Mouse (Mus musculus): Measurements from ENCODE around the gene Tanc1. TPM values are rescaled to one million over a fixed set of nuclear protein-coding genes. Genes with fewer than 3 reads are reported as not detected.

The Tanc1 gene
- polyA plus RNA-seq, 1 experiment from 2014 or later, result 23.6 TPM

DNA sequence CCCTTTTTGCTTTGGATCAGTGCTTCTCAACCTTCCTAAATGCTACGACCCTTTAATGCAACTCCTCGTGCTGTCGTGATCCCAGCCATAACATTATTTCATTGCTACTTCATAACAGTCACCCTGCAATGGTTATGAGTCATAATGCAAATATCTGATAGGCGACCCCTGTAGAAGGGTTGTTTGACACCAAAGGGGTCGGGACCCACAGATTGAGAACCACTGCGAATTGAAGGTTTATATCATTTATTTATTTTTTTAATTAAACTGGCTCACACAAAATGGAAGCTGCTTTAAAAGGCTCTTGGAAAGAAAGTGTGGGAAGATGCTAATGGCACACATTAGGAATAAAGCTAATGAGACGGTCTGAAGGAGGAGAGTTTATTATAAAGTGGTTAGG lies 7.2 kb downstream of the Tanc1 start:
- H3K4me2 ChIP-seq, result no peak overlapping the region
- ATAC-seq (ENCODE audit: low FRiP score), result no peak
- H3K4me3 ChIP-seq (replicated peaks), result no peak overlapping the region
- WGBS, result 88% methylated on average over 7 of the region's 7 CpGs
- peaks cover 10% of the 10 kb centered on the region; the same call in 1 of the 2 replicates for H3K4me1 ChIP-seq
- no peak overlapping the region for H3K27ac ChIP-seq
- no peaks in the 10 kb centered on the region for H3K9me3 ChIP-seq
- H3K9ac ChIP-seq, result no peak overlapping the region
- H3K36me3 ChIP-seq (replicated peaks), result no peaks in the 10 kb centered on the region
- H3K27me3 ChIP-seq, result no peaks in the 10 kb centered on the region

DNA sequence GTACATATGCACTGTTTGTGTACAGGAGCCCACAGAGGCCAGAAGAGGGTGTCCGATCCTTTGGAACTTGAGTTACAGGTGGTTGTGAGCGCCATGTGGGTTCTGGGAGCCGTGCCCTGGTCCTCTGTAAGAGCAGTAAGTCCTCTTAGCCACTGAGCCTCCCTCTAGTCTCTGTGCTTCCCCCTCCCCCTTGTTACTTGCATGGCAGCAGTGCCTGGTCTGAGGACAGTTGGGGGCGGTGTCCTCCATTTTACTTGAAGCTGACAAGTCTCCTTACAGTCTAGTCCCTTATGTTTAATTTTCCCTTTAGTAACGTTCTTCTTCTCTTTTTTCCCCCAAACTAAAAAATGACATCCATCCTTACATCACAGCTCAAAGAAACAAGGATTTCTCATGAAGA lies 8.8 kb downstream of the Tanc1 start:
- Histone ChIP-seq H3K27me3 (no peaks in the 10 kb centered on the region), H3K9ac (no peak overlapping the region)

DNA sequence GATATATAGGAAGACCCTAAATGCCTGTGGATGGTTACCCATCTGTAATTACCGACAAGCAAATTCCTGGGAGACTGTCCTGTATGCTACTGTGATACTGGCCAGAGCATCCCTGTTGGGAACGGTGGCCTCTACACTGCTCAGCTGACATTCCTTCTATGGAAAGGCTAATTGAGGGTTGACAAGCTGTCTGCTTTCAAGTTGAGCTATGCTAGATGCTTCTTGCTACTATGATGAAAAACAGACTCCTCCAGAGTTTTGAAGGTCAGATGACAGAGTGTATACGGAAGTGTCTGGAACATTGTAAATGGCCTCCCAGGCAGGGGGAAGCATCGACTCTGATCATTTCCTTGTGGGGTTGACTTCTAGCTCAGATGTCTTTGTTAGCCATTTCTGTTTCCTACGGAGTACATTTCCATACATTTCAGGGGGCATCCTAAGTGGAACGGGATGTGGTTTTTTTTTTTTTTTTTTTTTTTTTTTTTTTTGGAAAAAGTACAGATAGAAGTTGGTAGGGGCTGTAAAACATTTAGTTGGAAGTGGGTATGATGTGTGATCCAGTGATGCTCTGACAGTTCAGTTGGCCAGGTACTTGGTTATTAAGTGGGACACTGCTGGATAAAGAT lies 10.8 kb downstream of the Tanc1 start:
- no peak overlapping the region for H3K4me3 ChIP-seq (replicated peaks)
- no peak overlapping the region for H3K4me2 ChIP-seq
- no peak overlapping the region for H3K9ac ChIP-seq
- H3K27ac ChIP-seq, result no peak overlapping the region
- no peaks in the 10 kb centered on the region for H3K27me3 ChIP-seq
- peaks cover 6% of the 10 kb centered on the region; the same call in 1 of the 2 replicates for H3K4me1 ChIP-seq
- ATAC-seq (ENCODE audit: low FRiP score), result no peak
- H3K36me3 ChIP-seq (replicated peaks), result no peaks in the 10 kb centered on the region
- H3K9me3 ChIP-seq, result no peaks in the 10 kb centered on the region
- 70% methylated on average over 6 of the region's 6 CpGs for WGBS

More for the DNA sequence above, 8.8 kb downstream of the Tanc1 start:
- no peak overlapping the region for H3K27ac ChIP-seq
- no peaks in the 10 kb centered on the region for H3K36me3 ChIP-seq (replicated peaks)
- no peak overlapping the region for H3K4me2 ChIP-seq
- WGBS, result 88% methylated on average over 5 of the region's 5 CpGs
- H3K4me1 ChIP-seq, result no peaks in the 10 kb centered on the region
- no peak overlapping the region for H3K4me3 ChIP-seq (replicated peaks)
- no peak for ATAC-seq (ENCODE audit: low FRiP score)
- no peaks in the 10 kb centered on the region for H3K9me3 ChIP-seq

DNA sequence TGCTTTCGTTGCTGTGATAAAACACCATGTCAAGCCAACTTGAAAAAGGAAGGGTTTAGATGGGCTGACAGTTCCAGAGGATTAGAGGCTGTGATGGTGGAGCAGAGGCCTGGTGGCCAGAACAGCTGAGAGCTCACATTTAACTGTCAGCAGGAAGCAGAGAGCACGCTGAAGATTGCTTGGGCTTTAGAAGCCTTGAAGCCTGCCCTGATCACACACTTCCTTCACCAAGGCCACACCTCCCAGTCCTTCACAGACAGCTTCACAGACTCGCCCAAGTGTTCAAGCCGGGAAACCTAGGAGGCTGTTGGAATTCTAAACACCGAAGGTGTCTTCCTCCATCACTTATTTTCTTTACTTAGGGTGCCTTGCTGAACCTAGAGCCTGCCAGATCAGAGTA lies 12.0 kb downstream of the Tanc1 start:
- Histone ChIP-seq H3K27ac (no peak overlapping the region), H3K9me3 (no peaks in the 10 kb centered on the region), H3K4me3 (replicated peaks) (no peak overlapping the region), H3K36me3 (replicated peaks) (no peaks in the 10 kb centered on the region), H3K4me2 (no peak overlapping the region), H3K4me1 (peaks cover 6% of the 10 kb centered on the region; the same call in 1 of the 2 replicates), H3K27me3 (no peaks in the 10 kb centered on the region), H3K9ac (no peak overlapping the region)
- no peak for ATAC-seq (ENCODE audit: low FRiP score)
- WGBS, result 80% methylated on average over 5 of the region's 5 CpGs

DNA sequence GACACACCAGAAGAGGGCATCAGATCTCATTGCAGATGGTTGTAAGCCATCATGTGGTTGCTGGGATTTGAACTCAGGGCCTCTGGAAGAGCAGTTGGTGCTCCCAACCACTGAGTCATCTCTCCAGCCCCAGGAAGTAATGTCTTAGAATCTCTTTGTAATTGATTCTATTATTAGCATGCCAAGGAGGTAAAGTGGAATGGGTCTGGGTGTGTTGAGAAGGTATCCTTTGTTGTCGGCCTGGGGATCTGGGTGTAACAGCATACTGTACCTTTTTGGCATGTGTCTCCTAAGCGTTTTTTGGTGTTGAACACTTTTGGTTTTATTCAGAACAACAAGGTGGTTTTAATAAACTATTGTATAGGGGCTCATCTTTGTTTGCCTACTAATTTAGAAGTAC lies 13.6 kb downstream of the Tanc1 start:
- Histone ChIP-seq H3K27me3 (no peaks in the 10 kb centered on the region), H3K4me3 (replicated peaks) (no peak overlapping the region), H3K4me1 (peaks cover 6% of the 10 kb centered on the region; the same call in 1 of the 2 replicates), H3K9ac (no peak overlapping the region), H3K9me3 (no peaks in the 10 kb centered on the region), H3K27ac (no peak overlapping the region), H3K36me3 (replicated peaks) (no peaks in the 10 kb centered on the region), H3K4me2 (no peak overlapping the region)
- 80% methylated on average over 2 of the region's 2 CpGs for WGBS
- ATAC-seq (ENCODE audit: low FRiP score), result no peak

DNA sequence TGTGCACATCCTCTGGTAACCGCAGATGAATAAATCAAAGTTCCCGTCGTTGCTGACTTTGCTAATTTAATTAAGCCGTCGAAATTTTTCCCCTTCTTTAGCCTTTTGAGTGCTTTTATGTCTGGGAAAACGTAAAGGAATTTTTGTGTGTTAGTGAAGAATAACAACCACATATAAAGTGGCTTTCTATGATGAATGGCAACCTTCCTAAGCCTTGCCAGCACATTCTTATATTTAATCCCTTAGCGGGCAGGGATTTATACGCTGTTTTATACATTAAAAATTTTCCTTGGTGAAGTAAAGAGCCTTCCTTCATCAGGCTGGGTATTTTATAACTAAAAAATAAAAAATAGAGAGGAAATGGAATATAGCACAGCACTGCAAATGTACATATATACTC lies 14.1 kb downstream of the Tanc1 start:
- H3K4me3 ChIP-seq (replicated peaks), result no peak overlapping the region
- no peaks in the 10 kb centered on the region for H3K36me3 ChIP-seq (replicated peaks)
- no peaks in the 10 kb centered on the region for H3K27me3 ChIP-seq
- peaks cover 6% of the 10 kb centered on the region; the same call in 1 of the 2 replicates for H3K4me1 ChIP-seq
- no peak for ATAC-seq (ENCODE audit: low FRiP score)
- no peak overlapping the region for H3K27ac ChIP-seq
- H3K9me3 ChIP-seq, result no peaks in the 10 kb centered on the region
- no peak overlapping the region for H3K4me2 ChIP-seq
- WGBS, result 60% methylated on average over 8 of the region's 8 CpGs
- no peak overlapping the region for H3K9ac ChIP-seq

DNA sequence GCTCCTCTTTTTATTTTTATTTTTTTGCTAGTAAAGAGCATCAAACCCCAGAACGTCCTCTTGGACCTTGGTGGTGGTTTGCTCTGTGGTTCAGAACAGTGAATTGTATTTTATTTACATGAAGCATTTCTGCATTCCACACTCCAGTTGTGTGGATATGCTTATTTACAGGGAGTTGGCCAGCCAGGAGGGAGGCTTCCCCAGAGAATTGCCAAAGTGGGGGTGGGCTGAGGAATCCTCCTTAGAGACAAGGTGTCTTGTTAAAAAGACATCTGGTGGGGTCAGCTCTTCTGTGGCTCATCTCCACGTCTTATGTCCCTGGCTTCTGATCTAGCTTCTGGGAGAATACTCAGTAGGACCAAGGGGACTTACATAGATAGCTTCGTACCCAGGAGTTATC lies 14.6 kb downstream of the Tanc1 start:
- WGBS, result 76% methylated on average over 3 of the region's 3 CpGs
- no peak for ATAC-seq (ENCODE audit: low FRiP score)

DNA sequence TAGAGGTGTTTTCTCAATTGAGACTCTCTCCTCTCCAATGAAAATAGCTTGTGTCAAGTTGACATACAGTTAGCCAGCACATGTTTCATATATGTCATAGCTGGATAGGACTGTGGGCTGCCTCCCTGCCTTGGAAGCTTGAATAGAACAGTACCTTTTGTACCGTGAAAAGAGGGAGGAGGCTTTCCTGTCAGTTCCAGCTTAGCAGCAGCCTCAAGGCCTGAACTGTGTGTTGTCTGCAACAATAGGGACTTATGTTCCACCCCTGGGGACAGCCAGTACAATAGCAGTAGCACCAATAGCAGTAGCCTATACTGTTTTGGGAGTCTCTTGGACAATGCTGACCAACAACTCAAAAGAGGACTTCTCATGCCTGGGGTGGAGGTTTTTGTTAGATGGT lies 15.7 kb downstream of the Tanc1 start:
- 10% methylated on average over 1 of the region's 1 CpGs for WGBS
- H3K27ac ChIP-seq, result no peak overlapping the region
- H3K9me3 ChIP-seq, result no peaks in the 10 kb centered on the region
- no peak overlapping the region for H3K4me3 ChIP-seq (replicated peaks)
- H3K36me3 ChIP-seq (replicated peaks), result no peaks in the 10 kb centered on the region
- peaks cover 6% of the 10 kb centered on the region; the same call in 1 of the 2 replicates for H3K4me1 ChIP-seq
- ATAC-seq (ENCODE audit: low FRiP score), result no peak
- no peak overlapping the region for H3K9ac ChIP-seq
- no peak overlapping the region for H3K4me2 ChIP-seq
- no peaks in the 10 kb centered on the region for H3K27me3 ChIP-seq

More for the DNA sequence above, 14.6 kb downstream of the Tanc1 start:
- peaks cover 6% of the 10 kb centered on the region; the same call in 1 of the 2 replicates for H3K4me1 ChIP-seq
- no peak overlapping the region for H3K9ac ChIP-seq
- H3K9me3 ChIP-seq, result no peaks in the 10 kb centered on the region
- H3K4me3 ChIP-seq (replicated peaks), result no peak overlapping the region
- no peak overlapping the region for H3K27ac ChIP-seq
- H3K36me3 ChIP-seq (replicated peaks), result no peaks in the 10 kb centered on the region
- no peak overlapping the region for H3K4me2 ChIP-seq
- H3K27me3 ChIP-seq, result no peaks in the 10 kb centered on the region

DNA sequence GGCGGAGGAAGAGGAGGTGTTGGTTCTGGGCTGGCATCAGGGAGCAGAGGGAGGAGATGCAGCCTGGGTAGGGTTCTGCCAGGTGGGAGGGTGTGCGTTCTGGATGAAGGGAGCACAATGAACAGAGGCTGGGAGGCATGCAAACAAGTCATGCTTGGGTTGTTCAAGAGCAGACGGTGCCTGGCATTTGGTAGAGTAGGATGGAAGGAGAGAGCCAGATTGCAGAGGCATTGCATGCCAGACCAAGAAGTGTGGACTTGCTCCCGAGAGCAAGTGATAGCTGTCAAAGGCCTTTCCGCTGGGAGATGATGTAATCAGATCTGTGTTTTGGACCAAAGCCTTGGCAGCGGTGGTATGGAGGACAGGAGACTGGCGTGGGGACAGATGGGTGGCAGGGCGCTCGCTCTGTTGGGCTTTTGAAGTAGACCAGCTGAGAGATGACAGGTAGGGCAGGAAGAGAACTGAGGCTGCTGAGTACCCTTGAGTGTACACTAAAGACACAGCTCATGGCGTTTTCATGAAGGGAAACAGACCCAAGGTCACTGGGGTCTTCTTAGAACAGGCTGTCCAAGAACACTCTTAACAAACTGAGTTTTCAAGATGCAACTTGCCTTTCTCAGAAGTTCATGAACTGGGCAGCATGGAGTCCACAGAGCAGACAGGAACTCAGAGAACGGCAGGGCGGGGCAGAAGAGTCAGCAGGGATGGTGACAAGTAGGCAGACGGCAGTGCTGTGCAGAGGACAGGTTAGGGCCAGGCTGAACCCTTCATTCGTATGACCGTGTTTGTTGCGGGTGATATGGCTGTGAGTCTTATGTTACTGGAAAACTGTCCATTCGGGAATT lies 16.4 kb downstream of the Tanc1 start:
- Histone ChIP-seq H3K4me2 (no peak overlapping the region), H3K27ac (no peak overlapping the region), H3K27me3 (no peaks in the 10 kb centered on the region), H3K9ac (no peak overlapping the region), H3K4me3 (replicated peaks) (no peak overlapping the region), H3K36me3 (replicated peaks) (no peaks in the 10 kb centered on the region), H3K9me3 (no peaks in the 10 kb centered on the region), H3K4me1 (peaks cover 6% of the 10 kb centered on the region; the same call in 1 of the 2 replicates)
- ATAC-seq (ENCODE audit: low FRiP score), result no peak
- WGBS, result 87% methylated on average over 17 of the region's 17 CpGs

DNA sequence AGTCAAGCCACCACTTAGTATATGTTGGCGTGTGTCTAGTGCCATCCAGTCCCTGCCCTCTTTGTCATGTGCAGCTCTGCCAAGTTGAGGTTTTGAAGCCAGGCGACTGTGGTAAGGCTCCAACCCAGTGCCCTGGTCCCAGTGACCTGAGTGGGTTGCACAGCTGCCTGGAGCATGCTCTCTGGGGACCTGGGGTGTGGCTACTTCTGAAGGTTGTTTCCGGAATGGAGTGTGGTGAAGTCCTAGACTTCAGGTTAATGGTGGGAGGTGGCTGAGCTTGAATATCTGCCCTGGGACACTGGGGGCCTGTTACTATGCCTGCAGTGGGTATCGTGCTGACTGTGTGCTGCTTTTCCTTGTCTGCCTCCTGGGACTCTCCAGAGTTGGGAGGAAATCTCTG lies 18.0 kb downstream of the Tanc1 start:
- WGBS, result 86% methylated on average over 4 of the region's 4 CpGs
- no peak for ATAC-seq (ENCODE audit: low FRiP score)
- peaks cover 6% of the 10 kb centered on the region; the same call in 1 of the 2 replicates for H3K4me1 ChIP-seq
- no peaks in the 10 kb centered on the region for H3K9me3 ChIP-seq
- H3K4me2 ChIP-seq, result no peak overlapping the region
- H3K27ac ChIP-seq, result no peak overlapping the region
- H3K36me3 ChIP-seq (replicated peaks), result no peaks in the 10 kb centered on the region
- H3K27me3 ChIP-seq, result no peaks in the 10 kb centered on the region
- H3K4me3 ChIP-seq (replicated peaks), result no peak overlapping the region
- H3K9ac ChIP-seq, result no peak overlapping the region

DNA sequence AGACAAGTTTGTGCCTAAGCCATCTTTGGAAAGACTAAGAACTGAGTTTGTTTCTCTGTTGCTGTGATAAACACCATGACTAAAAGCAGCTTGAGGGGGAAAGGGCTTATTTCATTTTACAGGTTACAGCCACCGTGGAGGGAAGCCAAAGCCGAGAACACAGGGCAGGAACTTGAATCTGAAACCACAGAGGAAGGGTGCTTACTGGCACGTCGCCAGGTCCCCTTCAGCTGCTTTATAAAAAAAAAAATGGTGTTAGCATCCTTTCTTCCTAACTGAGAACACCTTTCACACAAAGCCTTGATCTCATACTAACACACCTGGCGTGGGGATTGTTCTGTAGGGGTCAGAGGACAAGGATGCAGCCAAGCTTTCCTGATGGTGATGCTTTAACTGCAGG lies 19.6 kb downstream of the Tanc1 start:
- 78% methylated on average over 5 of the region's 5 CpGs for WGBS
- Histone ChIP-seq H3K4me3 (replicated peaks) (no peak overlapping the region), H3K4me2 (no peak overlapping the region), H3K4me1 (peaks cover 6% of the 10 kb centered on the region; the same call in 1 of the 2 replicates), H3K36me3 (replicated peaks) (no peaks in the 10 kb centered on the region), H3K27me3 (no peaks in the 10 kb centered on the region), H3K9ac (no peak overlapping the region), H3K9me3 (no peaks in the 10 kb centered on the region), H3K27ac (no peak overlapping the region)
- ATAC-seq (ENCODE audit: low FRiP score), result no peak

DNA sequence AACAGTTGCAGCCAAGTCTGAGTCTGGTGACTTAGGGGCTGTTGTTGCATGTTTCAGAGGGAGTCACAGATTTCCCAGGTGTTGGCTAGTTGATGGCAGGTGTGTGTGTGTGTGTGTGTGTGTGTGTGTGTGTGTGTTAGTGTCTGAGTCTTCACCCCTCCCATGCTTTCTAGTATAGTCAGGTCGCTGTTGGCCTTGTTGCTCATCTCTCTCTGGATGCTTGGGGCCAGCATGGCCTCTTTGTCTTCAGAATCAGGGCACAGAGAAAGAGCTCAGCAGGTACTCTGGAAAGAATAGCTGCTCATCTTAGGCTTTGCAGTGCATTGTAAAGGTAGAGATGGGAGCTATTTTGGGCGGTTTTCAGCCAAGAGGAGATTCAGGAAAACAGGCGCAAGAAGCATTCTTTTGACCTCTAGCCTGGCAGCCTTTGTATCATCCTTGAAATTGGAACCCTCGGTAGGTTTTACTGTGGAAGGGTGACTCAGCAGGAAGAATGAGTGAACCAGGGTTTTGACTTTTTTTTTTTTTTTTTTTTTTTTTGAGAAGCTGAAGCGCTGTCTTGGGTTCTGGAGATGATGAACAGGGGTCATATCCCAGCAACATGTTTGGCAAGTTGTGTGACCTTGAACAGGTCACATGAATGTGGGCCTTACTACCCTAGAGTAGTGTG lies 22.1 kb downstream of the Tanc1 start:
- no peak for ATAC-seq (ENCODE audit: low FRiP score)
- 38% methylated on average over 5 of the region's 5 CpGs for WGBS
- H3K27me3 ChIP-seq, result no peaks in the 10 kb centered on the region
- no peak overlapping the region for H3K4me2 ChIP-seq
- no peak overlapping the region for H3K9ac ChIP-seq
- H3K4me3 ChIP-seq (replicated peaks), result no peak overlapping the region
- H3K9me3 ChIP-seq, result no peaks in the 10 kb centered on the region
- H3K4me1 ChIP-seq, result no peaks in the 10 kb centered on the region
- no peak overlapping the region for H3K27ac ChIP-seq
- no peaks in the 10 kb centered on the region for H3K36me3 ChIP-seq (replicated peaks)

All from forebrain, embryonic 12.5 days (tissue).